Mouse (Mus musculus): Measurements from ENCODE around the gene Gm8050.
"Not testable (repeated sequence)": the region's sequence is repeated elsewhere in the genome, so short reads cannot be mapped to it uniquely, and the experiment has no call there.

DNA sequence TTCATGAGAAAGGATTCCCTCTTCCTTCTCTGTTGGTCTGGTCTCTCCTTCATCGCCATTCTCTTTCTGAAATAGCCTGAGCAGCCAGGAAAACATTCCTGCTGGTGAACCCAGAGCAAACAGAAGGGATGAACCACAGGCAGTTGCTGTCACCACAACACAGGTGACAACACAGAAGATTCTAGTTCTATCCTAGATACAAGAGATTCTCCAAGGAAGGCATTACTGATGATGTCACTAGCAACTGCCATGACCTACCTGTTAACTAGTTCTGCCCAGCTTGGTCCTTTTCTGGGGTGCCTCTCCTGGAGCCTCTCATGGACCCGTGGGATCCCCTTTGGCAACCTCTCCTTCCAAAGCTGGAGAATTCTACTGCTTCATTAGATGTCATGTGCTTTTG, 22.2 kb upstream of the Gm8050 start, which contains the start of gene Gm3636:
- TF ChIP-seq CTCF (conservative IDR thresholded peaks at IDR 0.05; ENCODE audit: low read length); POU5F1 (IDR thresholded peaks at IDR 0.05; ENCODE audit: borderline replicate concordance, low read length): not testable (repeated sequence)
